Mouse (Mus musculus) kidney, adult 18-20 months (tissue): ENCODE measurements around the gene Hlcs.

Source experiments
- DNase-seq: peaks from one replicate; pipeline ENCODE4 v3.0.0; 2021

The Hlcs gene

GRCm38 (mm10) chr16:94289138-94290072 lies 24.0 kb downstream of the Hlcs start:
- DNase-seq = peak; percentile 50

GRCm38 (mm10) chr16:94287826-94288225 lies 25.5 kb downstream of the Hlcs start:
- DNase-seq = no peak

GRCm38 (mm10) chr16:94283972-94284371 lies 29.4 kb downstream of the Hlcs start:
- no peak for DNase-seq

GRCm38 (mm10) chr16:94270826-94271225 lies 42.5 kb downstream of the Hlcs start:
- DNase-seq = no peak

GRCm38 (mm10) chr16:94269635-94270034 lies 43.7 kb downstream of the Hlcs start:
- peak; percentile 89 for DNase-seq

GRCm38 (mm10) chr16:94268205-94268604 lies 45.2 kb downstream of the Hlcs start:
- DNase-seq = no peak

- no peak for DNase-seq
Observed at GRCm38 (mm10) chr16:94264611-94265010, 48.8 kb downstream of the Hlcs start.

GRCm38 (mm10) chr16:94262501-94262900 lies 50.9 kb downstream of the Hlcs start:
- DNase-seq = no peak

GRCm38 (mm10) chr16:94260938-94261630 lies 52.3 kb downstream of the Hlcs start:
- no peak for DNase-seq

- peak; percentile 76 for DNase-seq
Observed at GRCm38 (mm10) chr16:94258366-94259310, 54.7 kb downstream of the Hlcs start.

GRCm38 (mm10) chr16:94255592-94255991 lies 57.8 kb downstream of the Hlcs start:
- no peak for DNase-seq

GRCm38 (mm10) chr16:94255035-94255434 lies 58.3 kb downstream of the Hlcs start:
- DNase-seq = no peak

GRCm38 (mm10) chr16:94254415-94254891 lies 58.9 kb downstream of the Hlcs start:
- DNase-seq = no peak

GRCm38 (mm10) chr16:94253671-94254414 lies 59.5 kb downstream of the Hlcs start:
- no peak for DNase-seq

- DNase-seq = no peak
Observed at GRCm38 (mm10) chr16:94251756-94252155, 61.6 kb downstream of the Hlcs start.

- no peak for DNase-seq
Observed at GRCm38 (mm10) chr16:94250640-94251349, 62.6 kb downstream of the Hlcs start.

- no peak for DNase-seq
Observed at GRCm38 (mm10) chr16:94250136-94250535, 63.2 kb downstream of the Hlcs start.

GRCm38 (mm10) chr16:94249666-94250065 lies 63.7 kb downstream of the Hlcs start:
- DNase-seq = no peak

- no peak for DNase-seq
Observed at GRCm38 (mm10) chr16:94248721-94249120, 64.7 kb downstream of the Hlcs start.

- no peak for DNase-seq
Observed at GRCm38 (mm10) chr16:94246976-94247375, 66.4 kb downstream of the Hlcs start.
